Mouse (Mus musculus): ENCODE measurements around the gene Med13l. TPM values are rescaled to one million over a fixed set of nuclear protein-coding genes. Genes with fewer than 3 reads are reported as not detected.
A peak's percentile ranks its signal among the peaks of the same experiment; 100 is the strongest.
"Not testable (repeated sequence)": the region's sequence is repeated elsewhere in the genome, so short reads cannot be mapped to it uniquely, and the experiment has no call there.

Gene Med13l
- polyA plus RNA-seq, 1 experiment from 2014 or later, result 12.9 TPM

- Histone ChIP-seq H3K9me3 (no peaks in the 10 kb centered on the region), H3K4me3 (no peak overlapping the region), H3K4me2 (no peak overlapping the region), H3K27me3 (no peaks in the 10 kb centered on the region), H3K4me1 (replicated peaks) (peaks cover 55% of the 10 kb centered on the region), H3K9ac (no peak overlapping the region), H3K36me3 (no peaks in the 10 kb centered on the region), H3K27ac (replicated peaks) (no peak overlapping the region)
- no peak for ATAC-seq (ENCODE audit: low read depth)
- 90% methylated on average over 12 of the region's 12 CpGs for WGBS
These were observed 83.6 kb downstream of the Med13l start for GRCm38 (mm10) chr5:118644041-118644440.

GRCm38 (mm10) chr5:118644511-118644910 lies 84.0 kb downstream of the Med13l start:
- 93% methylated on average over 8 of the region's 8 CpGs for WGBS
- H3K4me2 ChIP-seq, result no peak overlapping the region
- H3K4me3 ChIP-seq, result no peak overlapping the region
- no peaks in the 10 kb centered on the region for H3K36me3 ChIP-seq
- H3K4me1 ChIP-seq (replicated peaks), result peaks cover 55% of the 10 kb centered on the region
- no peaks in the 10 kb centered on the region for H3K9me3 ChIP-seq
- no peak for ATAC-seq (ENCODE audit: low read depth)
- no peaks in the 10 kb centered on the region for H3K27me3 ChIP-seq
- H3K9ac ChIP-seq, result no peak overlapping the region
- no peak overlapping the region for H3K27ac ChIP-seq (replicated peaks)

DNA sequence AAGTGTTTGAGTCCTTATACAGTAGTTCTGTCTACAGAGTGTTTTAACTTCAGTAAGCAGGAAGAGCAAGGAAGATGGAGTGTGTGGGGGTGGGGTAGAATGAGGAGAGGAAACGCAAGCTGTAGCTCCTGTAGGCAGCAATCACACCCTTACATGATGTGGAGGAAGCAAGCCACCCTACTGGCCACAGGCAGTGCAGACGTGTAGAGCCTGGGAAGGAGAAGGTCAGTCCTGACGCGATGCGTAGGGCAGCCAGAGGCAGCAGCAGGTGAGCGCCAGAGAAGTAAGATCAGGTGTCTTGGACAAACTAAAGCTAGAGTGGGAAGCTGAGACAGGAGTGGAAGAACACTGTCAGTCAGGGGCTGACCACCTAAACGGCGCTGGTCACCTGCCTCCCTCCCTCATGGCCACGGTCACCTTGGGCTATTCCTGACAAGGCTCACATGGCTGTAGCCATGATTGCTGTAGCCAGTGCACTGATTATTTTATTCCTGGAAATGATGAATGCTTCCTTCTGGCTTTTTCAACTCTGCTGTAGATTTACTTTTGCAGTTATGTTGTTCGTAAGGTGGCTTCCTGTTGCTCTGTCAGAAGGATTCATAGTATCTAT lies 84.8 kb downstream of the Med13l start:
- Histone ChIP-seq H3K4me1 (replicated peaks) (peaks cover 52% of the 10 kb centered on the region), H3K9ac (no peak overlapping the region), H3K4me2 (no peak overlapping the region), H3K27ac (replicated peaks) (no peak overlapping the region), H3K36me3 (no peaks in the 10 kb centered on the region), H3K4me3 (no peak overlapping the region), H3K9me3 (no peaks in the 10 kb centered on the region), H3K27me3 (no peaks in the 10 kb centered on the region)
- ATAC-seq (ENCODE audit: low read depth), result no peak
- WGBS, result 83% methylated on average over 10 of the region's 10 CpGs

GRCm38 (mm10) chr5:118646897-118647296 lies 86.4 kb downstream of the Med13l start:
- no peak overlapping the region for H3K9ac ChIP-seq
- no peak overlapping the region for H3K4me2 ChIP-seq
- H3K4me1 ChIP-seq (replicated peaks), result peaks cover 50% of the 10 kb centered on the region
- H3K36me3 ChIP-seq, result no peaks in the 10 kb centered on the region
- no peak for ATAC-seq (ENCODE audit: low read depth)
- WGBS, result 56% methylated on average over 5 of the region's 5 CpGs
- no peaks in the 10 kb centered on the region for H3K27me3 ChIP-seq
- no peak overlapping the region for H3K27ac ChIP-seq (replicated peaks)
- H3K9me3 ChIP-seq, result no peaks in the 10 kb centered on the region
- no peak overlapping the region for H3K4me3 ChIP-seq

DNA sequence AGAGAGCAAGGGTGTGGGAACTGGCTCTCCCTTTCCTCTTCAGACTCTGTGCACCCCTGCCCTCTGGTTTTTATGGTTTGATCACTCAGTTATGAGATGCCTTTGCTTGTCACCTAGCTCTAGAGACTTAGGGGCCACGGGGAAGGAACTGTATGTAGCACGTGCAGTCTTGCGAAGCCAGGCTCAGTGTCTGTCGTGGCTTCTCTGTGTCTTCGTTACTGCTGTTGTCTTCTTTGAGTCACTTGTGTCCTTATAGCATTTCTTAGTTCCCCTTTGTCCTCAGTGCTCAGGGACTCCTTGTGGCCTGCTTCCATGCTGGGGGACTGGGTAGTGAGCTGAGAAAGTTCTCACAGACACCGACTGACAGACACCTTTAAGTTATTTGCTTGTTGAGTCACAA lies 86.9 kb downstream of the Med13l start:
- no peaks in the 10 kb centered on the region for H3K27me3 ChIP-seq
- no peak overlapping the region for H3K4me3 ChIP-seq
- H3K4me1 ChIP-seq (replicated peaks), result peaks cover 47% of the 10 kb centered on the region
- WGBS, result 64% methylated on average over 6 of the region's 6 CpGs
- H3K27ac ChIP-seq (replicated peaks), result no peak overlapping the region
- H3K9ac ChIP-seq, result no peak overlapping the region
- no peak overlapping the region for H3K4me2 ChIP-seq
- no peaks in the 10 kb centered on the region for H3K36me3 ChIP-seq
- H3K9me3 ChIP-seq, result no peaks in the 10 kb centered on the region
- no peak for ATAC-seq (ENCODE audit: low read depth)

- Histone ChIP-seq H3K9ac (no peak overlapping the region), H3K27ac (replicated peaks) (no peak overlapping the region), H3K4me3 (no peak overlapping the region), H3K36me3 (no peaks in the 10 kb centered on the region), H3K4me1 (replicated peaks) (peaks cover 53% of the 10 kb centered on the region), H3K27me3 (no peaks in the 10 kb centered on the region), H3K9me3 (no peaks in the 10 kb centered on the region), H3K4me2 (no peak overlapping the region)
- 85% methylated on average over 10 of the region's 10 CpGs for WGBS
- no peak for ATAC-seq (ENCODE audit: low read depth)
These were observed 88.9 kb downstream of the Med13l start for GRCm38 (mm10) chr5:118649215-118650006.

GRCm38 (mm10) chr5:118650007-118650548 lies 89.6 kb downstream of the Med13l start:
- no peaks in the 10 kb centered on the region for H3K9me3 ChIP-seq
- no peak overlapping the region for H3K4me3 ChIP-seq
- no peaks in the 10 kb centered on the region for H3K27me3 ChIP-seq
- no peak overlapping the region for H3K9ac ChIP-seq
- peaks cover 59% of the 10 kb centered on the region for H3K4me1 ChIP-seq (replicated peaks)
- 77% methylated on average over 4 of the region's 4 CpGs for WGBS
- no peak overlapping the region for H3K27ac ChIP-seq (replicated peaks)
- no peaks in the 10 kb centered on the region for H3K36me3 ChIP-seq
- ATAC-seq (ENCODE audit: low read depth), result no peak
- no peak overlapping the region for H3K4me2 ChIP-seq

DNA sequence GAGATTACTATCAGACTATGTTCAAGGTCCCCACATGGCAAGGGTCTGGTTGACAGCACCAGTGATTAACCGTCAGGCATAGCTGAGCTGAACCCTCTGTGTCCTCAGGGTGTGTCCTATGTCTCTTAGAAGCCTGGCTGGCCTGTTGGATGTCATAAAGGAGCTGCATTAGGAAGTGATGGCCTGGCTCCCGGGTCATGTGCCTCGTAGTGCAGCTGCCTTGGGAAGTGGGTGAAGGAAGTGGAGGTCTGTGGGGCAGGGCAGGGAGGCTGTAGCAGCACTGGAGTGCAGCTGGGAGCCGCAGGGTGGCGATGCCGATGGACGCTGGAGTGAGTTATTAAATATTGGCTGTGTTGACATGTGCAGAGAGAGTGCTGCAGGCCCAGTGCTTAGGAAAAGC lies 90.3 kb downstream of the Med13l start:
- no peak overlapping the region for H3K4me3 ChIP-seq
- H3K36me3 ChIP-seq, result no peaks in the 10 kb centered on the region
- no peaks in the 10 kb centered on the region for H3K9me3 ChIP-seq
- no peak overlapping the region for H3K9ac ChIP-seq
- peaks cover 61% of the 10 kb centered on the region for H3K4me1 ChIP-seq (replicated peaks)
- H3K27ac ChIP-seq (replicated peaks), result no peak overlapping the region
- WGBS, result 58% methylated on average over 7 of the region's 7 CpGs
- H3K27me3 ChIP-seq, result no peaks in the 10 kb centered on the region
- H3K4me2 ChIP-seq, result no peak overlapping the region
- no peak for ATAC-seq (ENCODE audit: low read depth)

DNA sequence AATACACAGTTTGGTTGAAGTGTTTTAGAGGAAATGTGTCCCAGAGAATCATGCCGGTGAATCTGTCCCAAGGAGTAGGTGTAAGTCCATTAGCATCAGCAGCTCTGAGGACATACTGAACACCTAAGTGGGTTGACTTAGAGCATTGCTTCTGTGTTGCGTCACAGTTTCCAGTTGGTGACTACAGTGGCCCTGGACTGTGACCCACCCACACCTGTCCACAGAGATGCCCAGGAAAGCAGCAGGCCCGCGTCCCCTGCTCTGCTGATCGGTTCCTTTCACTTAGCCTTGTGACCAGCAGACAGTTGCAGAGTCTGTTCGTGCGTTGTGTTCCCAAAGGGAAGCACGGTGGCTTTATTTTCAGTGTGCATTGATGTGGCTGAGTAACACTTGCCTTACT lies 92.1 kb downstream of the Med13l start:
- 89% methylated on average over 8 of the region's 8 CpGs for WGBS
- Histone ChIP-seq H3K4me3 (no peak overlapping the region), H3K27ac (replicated peaks) (no peak overlapping the region), H3K36me3 (no peaks in the 10 kb centered on the region), H3K4me1 (replicated peaks) (peaks cover 65% of the 10 kb centered on the region), H3K27me3 (no peaks in the 10 kb centered on the region), H3K9me3 (no peaks in the 10 kb centered on the region), H3K4me2 (no peak overlapping the region), H3K9ac (no peak overlapping the region)
- no peak for ATAC-seq (ENCODE audit: low read depth)

- not testable (repeated sequence) for H3K27me3 ChIP-seq; H3K9ac ChIP-seq; H3K4me2 ChIP-seq; H3K4me3 ChIP-seq; ATAC-seq (ENCODE audit: low read depth); H3K27ac ChIP-seq (replicated peaks); H3K36me3 ChIP-seq; H3K9me3 ChIP-seq
- peaks cover 65% of the 10 kb centered on the region for H3K4me1 ChIP-seq (replicated peaks)
- WGBS, result 96% methylated on average over 5 of the region's 5 CpGs
These were observed 92.6 kb downstream of the Med13l start for GRCm38 (mm10) chr5:118653119-118653518.

DNA sequence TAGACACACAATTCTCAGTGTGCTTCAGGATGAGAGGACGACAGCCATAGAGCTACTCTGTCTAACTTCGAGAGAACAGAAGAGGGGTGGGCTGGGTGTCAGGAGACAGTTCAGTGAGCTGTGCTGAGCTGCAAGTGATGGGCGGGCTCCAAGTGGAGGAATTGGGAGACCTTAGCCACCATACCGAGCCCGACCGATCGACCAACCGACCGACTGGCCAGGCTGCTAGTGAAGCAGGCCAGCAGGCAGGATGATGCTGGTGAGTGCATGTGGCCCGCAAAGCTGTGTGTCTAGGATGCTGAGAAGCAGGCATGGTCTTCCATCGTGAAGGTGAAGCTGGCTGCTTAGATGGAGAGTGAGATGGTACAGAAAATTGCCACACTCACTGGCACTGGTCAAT lies 94.1 kb downstream of the Med13l start:
- peak overlapping the region; percentile 61; the same call in 1 of the 2 replicates for H3K27ac ChIP-seq (replicated peaks)
- 0 out of 2 replicates have a peak overlapping the region, but pooled peaks have one; percentile 14 for H3K9ac ChIP-seq
- no peaks in the 10 kb centered on the region for H3K36me3 ChIP-seq
- H3K27me3 ChIP-seq, result no peaks in the 10 kb centered on the region
- H3K9me3 ChIP-seq, result no peaks in the 10 kb centered on the region
- no peak overlapping the region for H3K4me3 ChIP-seq
- 0 out of 2 replicates have a peak, but pooled peaks have one; percentile 19 for ATAC-seq (ENCODE audit: low read depth)
- peaks cover 70% of the 10 kb centered on the region for H3K4me1 ChIP-seq (replicated peaks)
- no peak overlapping the region for H3K4me2 ChIP-seq
- WGBS, result 81% methylated on average over 11 of the region's 11 CpGs

DNA sequence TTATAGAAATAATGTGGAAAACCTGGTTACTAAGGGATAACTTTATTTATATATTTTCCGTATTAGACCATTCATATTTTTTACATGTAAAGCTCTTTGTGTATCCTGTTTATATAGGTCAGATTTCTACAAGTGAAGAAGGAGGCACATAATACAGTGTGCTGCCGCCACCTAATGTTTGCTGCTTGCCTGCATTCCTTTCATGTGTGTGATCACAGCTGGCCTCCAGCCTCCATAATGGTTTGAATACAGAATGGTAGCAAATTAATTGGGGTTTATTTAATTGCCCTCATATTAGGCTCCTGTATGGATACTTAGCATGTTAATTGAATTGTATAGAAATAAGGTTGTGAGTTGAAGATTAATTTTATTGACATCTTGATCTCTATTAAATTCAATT lies 94.5 kb downstream of the Med13l start:
- Histone ChIP-seq H3K9me3 (no peaks in the 10 kb centered on the region), H3K9ac (no peak overlapping the region), H3K36me3 (no peaks in the 10 kb centered on the region), H3K4me3 (no peak overlapping the region), H3K4me1 (replicated peaks) (peaks cover 67% of the 10 kb centered on the region), H3K27ac (replicated peaks) (peak overlapping the region; percentile 61; the same call in 1 of the 2 replicates), H3K4me2 (no peak overlapping the region), H3K27me3 (no peaks in the 10 kb centered on the region)
- 46% methylated on average over 2 of the region's 2 CpGs for WGBS
- 0 out of 2 replicates have a peak, but pooled peaks have one; percentile 66 for ATAC-seq (ENCODE audit: low read depth)
